In the genomic region with DNA sequence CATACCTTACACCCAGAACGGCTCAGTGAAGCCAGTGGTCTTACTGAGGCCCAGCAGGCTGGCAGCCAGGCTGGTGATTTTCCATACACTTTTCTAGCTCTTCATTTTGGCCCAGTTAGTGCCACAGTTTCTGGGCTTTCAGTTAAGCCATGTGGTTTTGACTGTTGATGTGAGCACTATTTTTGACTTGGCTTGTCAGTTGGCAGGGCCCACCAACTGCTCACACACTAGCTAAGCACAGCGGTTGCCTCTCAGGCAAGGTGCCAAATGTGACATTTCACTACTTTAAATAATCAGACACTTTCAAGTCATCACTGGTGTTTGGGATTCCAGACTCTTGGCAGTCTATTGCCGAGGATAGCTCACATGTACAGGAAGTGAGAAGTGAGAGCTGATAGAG, we compare ENCODE assay signal across 10 mouse cellular contexts.
DNase-seq lines count a peak whose midpoint lies in the region; ATAC-seq and TF ChIP-seq lines count a peak whose summit lies in the region.
"Had no signal": no experiment of that assay in that cellular context is flagged by ENCODE, and none has a peak within 500 bp of the region (broad histone marks: within the 10 kb centered on the region; RNA-seq: fewer than 3 reads in every experiment).

No protein-coding gene starts in this region.

- H3K27me3 ChIP-seq in midbrain, postnatal 0 days (ENCODE audit: insufficient read depth, low read length) = no peaks in the 10 kb centered on the region
- no peaks in the 10 kb centered on the region for H3K27me3 ChIP-seq in midbrain, embryonic 13.5 days
- no peaks in the 10 kb centered on the region for H3K27me3 ChIP-seq in heart, adult 2 months (ENCODE audit: control insufficient read depth, insufficient read depth, low read length)
- H3K27me3 ChIP-seq: megakaryocyte, embryonic 14.5 days; Patski had no signal

- H3K79me2 ChIP-seq in heart, adult 2 months (replicated peaks; ENCODE audit: control insufficient read depth, insufficient read depth, low read length) = no peaks in the 10 kb centered on the region

- TF ChIP-seq CTCF in midbrain, postnatal 0 days (IDR thresholded peaks at IDR 0.05) = no peak
- TF ChIP-seq CTCF in heart, adult 2 months (IDR thresholded peaks at IDR 0.05) = no peak

- 0 out of 2 replicates have a peak overlapping the region, but pooled peaks have one; percentile 12 for H3K27ac ChIP-seq in midbrain, postnatal 0 days (ENCODE audit: low read depth, low read length)
- no peak overlapping the region for H3K27ac ChIP-seq in midbrain, embryonic 13.5 days
- peak overlapping the region; percentile 37; the same call in 1 of the 2 replicates for H3K27ac ChIP-seq in heart, adult 2 months

- no peak overlapping the region for H3K9ac ChIP-seq in midbrain, postnatal 0 days (replicated peaks; ENCODE audit: low read length, poor library complexity, severe bottlenecking)
- H3K9ac ChIP-seq in midbrain, embryonic 13.5 days (replicated peaks) = no peak overlapping the region
- no peak overlapping the region for H3K9ac ChIP-seq in heart, adult 2 months (ENCODE audit: low read depth, low read length)

- no peaks in the 10 kb centered on the region for H3K36me3 ChIP-seq in midbrain, postnatal 0 days (ENCODE audit: insufficient read depth, low read length)
- H3K36me3 ChIP-seq in midbrain, embryonic 13.5 days = no peaks in the 10 kb centered on the region
- H3K36me3 ChIP-seq in heart, adult 2 months (ENCODE audit: control insufficient read depth, insufficient read depth, low read length) = no peaks in the 10 kb centered on the region

- TF ChIP-seq POLR2A in heart, adult 2 months (IDR thresholded peaks at IDR 0.05; ENCODE audit: insufficient read depth, low read depth, low read length) = no peak

- H3K4me3 ChIP-seq in midbrain, postnatal 0 days (ENCODE audit: low read depth, low read length) = no peak overlapping the region
- H3K4me3 ChIP-seq in midbrain, embryonic 13.5 days (replicated peaks) = no peak overlapping the region
- no peak overlapping the region for H3K4me3 ChIP-seq in heart, adult 2 months
- H3K4me3 ChIP-seq: megakaryocyte, embryonic 14.5 days had no signal

- WGBS in midbrain, postnatal 0 days = 64% methylated on average over 3 of the region's 3 CpGs
- WGBS in midbrain, embryonic 13.5 days = 85% methylated on average over 3 of the region's 3 CpGs
- WGBS in heart, adult 2 months = 21% methylated on average over 3 of the region's 3 CpGs

- 0 out of 2 replicates have a peak, but pooled peaks have one; percentile 20 for TF ChIP-seq EP300 in heart, adult 2 months (IDR thresholded peaks at IDR 0.05; ENCODE audit: insufficient read depth, low read depth, low read length)

- DNase-seq in midbrain, postnatal 0 days (ENCODE audit: low spot score) = peak; percentile 92
- DNase-seq in heart, adult 2 months = peak; percentile 19 to 63
- DNase-seq in layer of hippocampus, postnatal 36 days = peak; percentile 27 to 38
- DNase-seq in telencephalon, adult 2 months (ENCODE audit: low read depth, low spot score) = peak; percentile 84
- DNase-seq in kidney, postnatal 4 days = no peak
- no peak for DNase-seq in adrenal gland, postnatal 25 days
- DNase-seq in embryo, embryonic 10.5 days (ENCODE audit: low spot score) = no peak

- H3K4me1 ChIP-seq in midbrain, postnatal 0 days (ENCODE audit: insufficient read depth, low read length) = no peaks in the 10 kb centered on the region
- no peaks in the 10 kb centered on the region for H3K4me1 ChIP-seq in midbrain, embryonic 13.5 days (replicated peaks)
- H3K4me1 ChIP-seq in heart, adult 2 months (ENCODE audit: control insufficient read depth, insufficient read depth, low read length) = peaks cover 1% of the 10 kb centered on the region; the same call in 1 of the 2 replicates
- H3K4me1 ChIP-seq: megakaryocyte, embryonic 14.5 days had no signal

- no peak overlapping the region for H3K4me2 ChIP-seq in midbrain, postnatal 0 days (ENCODE audit: low read depth, low read length, poor library complexity, severe bottlenecking)
- no peak overlapping the region for H3K4me2 ChIP-seq in midbrain, embryonic 13.5 days (replicated peaks)

- intact Hi-C loops in heart, adult 2 months (cut with DNase I) = no loop called here

- no peaks in the 10 kb centered on the region for H3K9me3 ChIP-seq in midbrain, postnatal 0 days (ENCODE audit: low read length)
- H3K9me3 ChIP-seq in midbrain, embryonic 13.5 days = no peaks in the 10 kb centered on the region
- H3K9me3 ChIP-seq: megakaryocyte, embryonic 14.5 days had no signal

- peak; percentile 34; the same call in 1 of the 2 replicates for ATAC-seq in midbrain, postnatal 0 days (ENCODE audit: low FRiP score)
- ATAC-seq in midbrain, embryonic 13.5 days = no peak
- ATAC-seq: Patski had no signal

Comparison
In these comparisons a context has a peak if more than half of its experiments do, and no peak if none do; other contexts are left out.
1. DNase-seq: peak in midbrain, postnatal 0 days (single experiment), heart, adult 2 months (2 of 2), layer of hippocampus, postnatal 36 days (2 of 2) and telencephalon, adult 2 months (single experiment); none in kidney, postnatal 4 days (0 of 2), adrenal gland, postnatal 25 days (single experiment) and embryo, embryonic 10.5 days (single experiment).